Mouse (Mus musculus): Measurements from ENCODE around the gene Klk11. TPM values are rescaled to one million over a fixed set of nuclear protein-coding genes. Genes with fewer than 3 reads are reported as not detected.

The Klk11 gene
- polyA plus RNA-seq, 1 experiment, result not detected

GRCm38 (mm10) chr7:43789295-43789694 is 14.9 kb downstream of the Klk11 start:
- 38% methylated on average over 2 of the region's 2 CpGs for WGBS
- no peak for DNase-seq (ENCODE audit: low read depth, low spot score)

DNA sequence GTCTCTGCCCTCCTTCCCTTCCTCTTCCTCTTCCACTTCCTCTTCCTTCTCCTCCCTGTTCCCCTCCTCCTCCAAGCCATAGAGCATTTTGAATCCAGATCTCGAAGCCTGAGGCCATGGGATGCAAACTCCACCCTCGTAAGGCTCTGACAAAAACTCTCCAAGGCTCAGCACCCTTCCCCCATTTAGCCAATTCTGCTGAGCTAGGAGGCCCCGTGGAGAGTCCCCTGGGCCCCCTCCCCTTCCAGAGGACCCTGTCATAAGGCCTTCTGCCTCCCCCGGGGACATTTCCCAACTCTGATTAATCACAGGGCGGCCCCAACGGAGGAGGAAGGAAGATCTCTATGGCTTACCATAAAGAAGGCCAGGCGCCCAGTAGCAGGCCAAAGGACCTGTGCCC is 17.2 kb downstream of the Klk11 start, which contains the start of gene Klk9:
Klk9 (plus strand) TSS at position 301 of the 400 bp plus-strand sequence.
- 73% methylated on average over 7 of the region's 7 CpGs for WGBS
- DNase-seq (ENCODE audit: low read depth, low spot score), result no peak

DNA sequence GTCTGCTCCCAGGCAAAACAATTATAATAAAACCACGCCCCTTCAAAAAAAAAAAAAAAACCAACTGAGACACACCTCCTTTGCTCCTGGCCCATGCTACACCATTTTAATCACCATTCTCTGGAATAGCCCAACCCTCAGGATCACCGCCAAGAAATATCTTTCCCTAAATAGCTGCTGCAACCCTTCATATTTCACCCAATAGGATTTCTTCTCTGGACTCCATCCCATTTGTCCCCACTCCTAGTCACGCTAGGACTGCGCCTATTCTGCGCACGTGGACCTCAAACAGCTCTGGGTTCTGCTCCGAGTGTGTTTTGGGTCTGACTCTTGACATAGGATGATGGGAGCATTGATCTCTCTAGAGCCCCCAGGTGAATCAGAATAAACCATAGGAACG is 22.0 kb downstream of the Klk11 start:
- DNase-seq (ENCODE audit: low read depth, low spot score), result no peak
- WGBS, result 7% methylated on average over 8 of the region's 8 CpGs

GRCm38 (mm10) chr7:43797333-43797769 is 22.9 kb downstream of the Klk11 start, which contains the start of gene Klk8:
Klk8 (plus strand) TSS chr7:43797577.
- DNase-seq (ENCODE audit: low read depth, low spot score), result no peak
- under 1% methylated on average over 28 of the region's 28 CpGs for WGBS

- WGBS, result 38% methylated on average over 13 of the region's 13 CpGs
- DNase-seq (ENCODE audit: low read depth, low spot score), result no peak
Measured at GRCm38 (mm10) chr7:43797844-43798462, 23.5 kb downstream of the Klk11 start.

DNA sequence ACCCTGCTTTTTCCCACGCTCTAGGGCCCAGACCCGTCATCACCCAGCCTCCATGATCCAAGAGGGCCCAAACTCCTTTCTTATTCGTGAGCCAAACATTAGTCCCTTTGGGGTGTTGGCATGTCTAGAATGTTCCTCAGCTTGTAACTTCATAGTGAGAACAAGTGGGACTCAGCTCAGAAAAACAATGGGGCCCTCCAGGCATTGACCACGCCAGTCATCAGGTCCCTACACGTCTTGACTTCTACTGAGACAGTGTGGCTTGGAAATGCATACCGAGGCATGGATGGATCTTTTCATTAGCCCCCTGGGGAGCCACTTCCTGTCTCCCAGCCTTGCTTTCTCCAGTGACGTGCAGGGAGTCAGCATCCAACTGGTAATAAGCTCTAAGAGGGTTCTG is 25.5 kb downstream of the Klk11 start:
- no peak for DNase-seq (ENCODE audit: low read depth, low spot score)
- WGBS, result 69% methylated on average over 7 of the region's 7 CpGs

GRCm38 (mm10) chr7:43810994-43811393 is 36.6 kb downstream of the Klk11 start, which contains the start of gene Klk7:
Klk7 (plus strand) TSS chr7:43811294.
- WGBS, result 57% methylated on average over 5 of the region's 5 CpGs
- DNase-seq (ENCODE audit: low read depth, low spot score), result no peak

- DNase-seq (ENCODE audit: low read depth, low spot score), result no peak
- WGBS, result 84% methylated on average over 7 of the region's 7 CpGs
Measured at GRCm38 (mm10) chr7:43815211-43815610, 40.8 kb downstream of the Klk11 start.

- no peak for DNase-seq (ENCODE audit: low read depth, low spot score)
Measured at GRCm38 (mm10) chr7:43816746-43817145, 42.3 kb downstream of the Klk11 start.

- WGBS, result 63% methylated on average over 7 of the region's 7 CpGs
- no peak for DNase-seq (ENCODE audit: low read depth, low spot score)
Measured at GRCm38 (mm10) chr7:43821581-43821980, 47.2 kb downstream of the Klk11 start.

- WGBS, result 76% methylated on average over 10 of the region's 10 CpGs
- no peak for DNase-seq (ENCODE audit: low read depth, low spot score)
Measured at GRCm38 (mm10) chr7:43824199-43824598, 49.8 kb downstream of the Klk11 start, which contains the start of gene Klk6. Klk6 (plus strand) TSS chr7:43824499.

DNA sequence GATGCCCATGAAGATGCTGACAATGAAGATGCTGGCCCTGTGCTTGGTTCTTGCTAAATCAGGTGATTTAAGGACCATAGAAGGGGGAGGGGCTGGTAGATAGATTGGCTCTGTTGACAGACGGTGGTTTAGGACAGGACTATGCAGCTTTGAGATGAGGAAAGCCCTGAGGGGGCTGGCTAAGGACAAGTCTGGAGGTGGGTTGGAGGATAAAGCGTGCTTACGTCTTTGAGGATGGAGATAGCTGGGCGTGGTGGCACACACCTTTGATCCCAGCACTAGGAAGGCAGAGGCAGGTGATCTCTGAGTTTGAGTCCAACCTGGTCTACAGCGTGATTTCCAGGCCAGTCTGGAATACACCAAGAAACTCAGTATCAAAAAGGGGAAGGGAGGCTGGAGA is 51.7 kb downstream of the Klk11 start:
- WGBS, result 59% methylated on average over 5 of the region's 5 CpGs
- no peak for DNase-seq (ENCODE audit: low read depth, low spot score)

DNA sequence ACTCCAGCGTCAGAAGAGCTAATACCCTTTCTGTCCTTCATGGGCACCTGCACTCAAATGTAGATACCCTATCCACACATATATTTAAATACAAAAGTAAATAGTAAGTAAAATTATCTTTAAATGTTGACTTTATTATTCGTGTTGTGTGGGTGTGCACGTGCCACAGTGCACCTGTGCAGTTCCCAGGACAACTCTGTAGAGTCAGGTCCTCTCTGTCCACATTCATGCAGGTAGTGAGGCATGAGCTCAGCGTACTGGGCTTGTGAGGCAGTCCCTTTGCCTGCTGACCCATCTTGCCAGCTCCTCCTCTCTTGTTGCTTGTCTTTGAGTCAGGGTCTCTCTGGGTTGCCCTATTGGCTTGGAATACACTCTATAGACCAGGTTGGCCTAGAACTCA is 53.3 kb downstream of the Klk11 start:
- DNase-seq (ENCODE audit: low read depth, low spot score), result no peak
- 68% methylated on average over 4 of the region's 4 CpGs for WGBS

Other genes starting within 250 kb of the Klk11 start
- 2.2 and 5.0 TPM in 2 replicates for gene Cd33, start 230.2 kb upstream of the Klk11 start, polyA plus RNA-seq (2012; rRNA removed)
- gene Zfp658, start 212.3 kb upstream of the Klk11 start, polyA plus RNA-seq (2012; rRNA removed), result 0.83 and 1.3 TPM in 2 replicates
- gene Zfp719, start 195.0 kb upstream of the Klk11 start, polyA plus RNA-seq (2012; rRNA removed), result 0.98 and 1.7 TPM in 2 replicates
- gene Zfp819, start 167.4 kb upstream of the Klk11 start, polyA plus RNA-seq (2012; rRNA removed), result 0.10 TPM in 1 of 2 replicates, not detected in the other
- 19.4 and 35.3 TPM in 2 replicates for gene Ceacam18, start 139.9 kb upstream of the Klk11 start, polyA plus RNA-seq (2012; rRNA removed)
- 4.4 and 4.8 TPM in 2 replicates for gene Siglece, start 114.4 kb upstream of the Klk11 start, polyA plus RNA-seq (2012; rRNA removed)
- gene Ctu1, start 102.6 kb upstream of the Klk11 start, polyA plus RNA-seq (2012; rRNA removed), result 8.8 and 9.2 TPM in 2 replicates
- 0.16 TPM in 2 replicates for gene Klk14, start 84.2 kb upstream of the Klk11 start, polyA plus RNA-seq (2012; rRNA removed)
- gene Klk13, start 62.0 kb upstream of the Klk11 start, polyA plus RNA-seq (2012; rRNA removed), result not detected in 2 replicates
- not detected in 2 replicates for gene Klk12, start 5.7 kb upstream of the Klk11 start, polyA plus RNA-seq (2012; rRNA removed)
- gene Klk10, start 6.4 kb downstream of the Klk11 start, polyA plus RNA-seq (2012; rRNA removed), result 0.21 and 0.69 TPM in 2 replicates
- gene Klk9, start 17.3 kb downstream of the Klk11 start, polyA plus RNA-seq (2012; rRNA removed), result not detected in 2 replicates
- gene Klk8, start 23.0 kb downstream of the Klk11 start, polyA plus RNA-seq (2012; rRNA removed), result 3.1 TPM in 2 replicates
- not detected in 2 replicates for gene Klk7, start 36.7 kb downstream of the Klk11 start, polyA plus RNA-seq (2012; rRNA removed)
- not detected in 2 replicates for gene Klk6, start 49.9 kb downstream of the Klk11 start, polyA plus RNA-seq (2012; rRNA removed)
- not detected in 2 replicates for gene Klk5, start 67.4 kb downstream of the Klk11 start, polyA plus RNA-seq (2012; rRNA removed)
- not detected in 2 replicates for gene Klk4, start 106.6 kb downstream of the Klk11 start, polyA plus RNA-seq (2012; rRNA removed)
- gene Klk15, start 159.1 kb downstream of the Klk11 start, polyA plus RNA-seq (2012; rRNA removed), result not detected in 2 replicates
- gene Klk1b8, start 176.1 kb downstream of the Klk11 start, polyA plus RNA-seq (2012; rRNA removed), result not detected in 2 replicates
- gene Klk1b1, start 192.1 kb downstream of the Klk11 start, polyA plus RNA-seq (2012; rRNA removed), result not detected in 2 replicates
- gene Klk1b9, start 201.5 kb downstream of the Klk11 start, polyA plus RNA-seq (2012; rRNA removed), result not detected in 2 replicates
- gene Klk1b11, start 221.3 kb downstream of the Klk11 start, polyA plus RNA-seq (2012; rRNA removed), result not detected in 2 replicates
- not detected in 2 replicates for gene Klk1b26, start 237.6 kb downstream of the Klk11 start, polyA plus RNA-seq (2012; rRNA removed)

All from large intestine, adult 2 months (tissue).